Mouse (Mus musculus) macrophage (primary cell): ENCODE measurements around the gene Ccnyl1. TPM values are rescaled to one million over a fixed set of nuclear protein-coding genes. Genes with fewer than 3 reads are reported as not detected.
"Not testable (repeated sequence)": the region's sequence is repeated elsewhere in the genome, so short reads cannot be mapped to it uniquely, and the experiment has no call there.

Experiments used
- H3K27ac ChIP-seq: fragments of 350-480 bp; formaldehyde crosslinking; 2 replicates; pipeline ENCODE4 v1.9.0; 2021
- H3K36me3 ChIP-seq: fragments of 350-480 bp; formaldehyde crosslinking; 2 replicates; pipeline ENCODE4 v1.9.0; 2021; ENCODE audit errors: inconsistent target
- H3K4me3 ChIP-seq: fragments of 350-480 bp; formaldehyde crosslinking; 2 replicates; pipeline ENCODE4 v1.9.0; 2021; ENCODE audit errors: inconsistent target
- H3K79me2 ChIP-seq: fragments of 350-480 bp; formaldehyde crosslinking; 2 replicates; pipeline ENCODE4 v1.9.0; 2021; ENCODE audit errors: inconsistent target
- WGBS: methylation state at CpG from one replicate; pipeline ENCODE4 v1.1.7; 2026; ENCODE audit warnings: inconsistent platforms; ENCODE audit not compliant: missing documents; 5-methylcytosine and 5-hydroxymethylcytosine counted together
- polyA plus RNA-seq: library from polyadenylated mRNA; stranded (reverse); fragments of 250-400 nt; gene quantifications from 3 replicates; pipeline ENCODE4 v1.2.4, GENCODE M21; 2018; ENCODE audit warnings: inconsistent platforms
- total RNA-seq, 78 experiments: library from RNA; depleted of rRNA; stranded (reverse); fragments of 250-400 nt; gene quantifications; 1 replicate in 9 of 78; 2 replicates in 24 of 78; 3 replicates in 43 of 78; 4 replicates in 2 of 78; pipeline ENCODE4 v1.2.4; 2018; ENCODE audit warnings: inconsistent platforms in 56 of 78

The Ccnyl1 gene
- total RNA-seq (2018; cell fraction: chromatin; rRNA removed): 10 to 100 TPM; 24.5 to 85.4 (median 50.8) TPM
- 10 to 100 TPM in 19 of 26 experiments, 1 to 10 TPM in 7; 7.4 to 27.8 (median 11.9) TPM for total RNA-seq (2018; cell fraction: cytosol; rRNA removed)
- 10 to 100 TPM; 21.8 to 90.2 (median 33.1) TPM for total RNA-seq (2018; cell fraction: nucleus; rRNA removed)
- polyA plus RNA-seq: 8.3 to 14.0 TPM (median 12.2 TPM) in 3 replicates

DNA sequence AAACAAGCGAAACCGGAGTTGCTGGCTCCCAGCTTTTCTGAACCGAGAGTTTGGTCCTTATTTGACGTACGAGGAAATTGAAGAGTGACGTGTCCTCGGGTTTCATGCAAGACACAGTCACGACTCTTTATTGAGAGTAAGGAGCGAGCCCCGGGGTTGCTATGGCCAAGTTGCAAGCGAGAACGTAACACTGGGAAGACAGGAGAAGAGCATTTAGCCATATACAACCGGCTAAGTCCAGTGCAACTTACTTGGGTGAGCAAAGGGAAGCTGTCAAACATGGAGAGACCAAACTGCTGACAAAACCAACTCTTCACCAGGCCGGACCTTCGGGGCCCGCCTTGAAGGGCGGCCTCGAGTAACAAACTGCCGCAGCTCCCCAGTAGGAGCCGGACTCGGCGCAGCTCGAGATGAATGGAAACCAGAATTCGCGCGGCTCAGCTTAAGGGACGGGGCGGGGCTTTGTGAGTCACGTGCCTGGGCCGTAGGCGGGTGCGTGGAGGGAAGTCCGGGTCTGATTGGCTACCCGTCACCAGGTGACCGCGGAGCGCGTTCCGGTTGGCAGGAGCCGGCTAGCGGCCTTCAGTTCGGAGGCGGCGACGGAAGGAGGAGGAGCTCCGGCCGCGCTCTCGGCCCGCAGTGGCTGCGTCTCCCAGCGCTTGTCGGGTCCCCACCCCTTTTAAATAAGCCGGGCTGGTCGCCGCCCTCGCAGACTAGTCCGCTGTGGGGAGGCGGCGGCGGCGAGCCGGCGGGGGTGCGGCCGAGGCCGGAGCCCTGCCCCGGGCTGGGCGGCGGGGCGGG, at the start of gene Ccnyl1:
TSS of gene Ccnyl1 (plus strand) at position 243 of the 801 bp plus-strand sequence.
- under 1% methylated on average over 63 of the region's 71 CpGs for WGBS

GRCm38 (mm10) chr1:64641069-64641468, 49.2 kb upstream of the Ccnyl1 start:
- 98% methylated on average over 6 of the region's 6 CpGs for WGBS
- H3K79me2 ChIP-seq: no peaks in the 10 kb centered on the region
- H3K27ac ChIP-seq: no peak overlapping the region
- H3K36me3 ChIP-seq: no peaks in the 10 kb centered on the region
- H3K4me3 ChIP-seq: no peak overlapping the region

More for the DNA sequence above, at the start of gene Ccnyl1:
- Histone ChIP-seq H3K27ac (peak within 1 kb of the TSS; percentile 52), H3K79me2 (no peaks in the 10 kb centered on the region), H3K36me3 (no peaks in the 10 kb centered on the region), H3K4me3 (peak within 1 kb of the TSS; percentile 62)

DNA sequence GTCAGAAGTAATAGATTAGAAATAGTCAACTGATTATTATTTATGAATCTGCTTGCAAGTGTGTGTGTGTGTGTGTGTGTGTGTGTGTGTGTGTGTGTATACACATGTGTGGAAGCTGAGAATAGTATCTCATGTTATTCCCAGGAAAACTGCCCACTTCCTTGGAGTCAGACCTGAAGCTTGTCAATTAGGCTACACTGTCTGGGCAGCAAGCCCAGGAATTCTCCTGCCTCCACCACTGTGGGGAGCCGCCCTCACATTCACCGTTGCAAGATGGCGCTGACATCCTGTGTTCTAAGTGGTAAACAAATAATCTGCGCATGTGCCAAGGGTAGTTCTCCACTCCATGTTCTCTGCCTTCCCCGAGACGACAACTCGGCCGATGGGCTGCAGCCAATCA, 47.7 kb upstream of the Ccnyl1 start:
- WGBS: 88% methylated on average over 4 of the region's 8 CpGs
- not testable (repeated sequence) for H3K4me3 ChIP-seq, H3K36me3 ChIP-seq, H3K27ac ChIP-seq, H3K79me2 ChIP-seq

- H3K79me2 ChIP-seq: no peaks in the 10 kb centered on the region
- WGBS: 53% methylated on average over 3 of the region's 3 CpGs
These were observed 45.7 kb upstream of the Ccnyl1 start for GRCm38 (mm10) chr1:64644513-64644912.

GRCm38 (mm10) chr1:64649362-64650124, 40.7 kb upstream of the Ccnyl1 start:
- Histone ChIP-seq H3K4me3 (no peak overlapping the region), H3K36me3 (no peaks in the 10 kb centered on the region), H3K27ac (no peak overlapping the region), H3K79me2 (no peaks in the 10 kb centered on the region)
- 93% methylated on average over 11 of the region's 11 CpGs for WGBS

More at GRCm38 (mm10) chr1:64644513-64644912, 45.7 kb upstream of the Ccnyl1 start:
- Histone ChIP-seq H3K4me3 (no peak overlapping the region), H3K27ac (no peak overlapping the region), H3K36me3 (no peaks in the 10 kb centered on the region)

GRCm38 (mm10) chr1:64653701-64654100, 36.6 kb upstream of the Ccnyl1 start:
- Histone ChIP-seq H3K4me3 (no peak overlapping the region), H3K27ac (no peak overlapping the region), H3K79me2 (no peaks in the 10 kb centered on the region), H3K36me3 (no peaks in the 10 kb centered on the region)
- WGBS: 89% methylated on average over 6 of the region's 6 CpGs

DNA sequence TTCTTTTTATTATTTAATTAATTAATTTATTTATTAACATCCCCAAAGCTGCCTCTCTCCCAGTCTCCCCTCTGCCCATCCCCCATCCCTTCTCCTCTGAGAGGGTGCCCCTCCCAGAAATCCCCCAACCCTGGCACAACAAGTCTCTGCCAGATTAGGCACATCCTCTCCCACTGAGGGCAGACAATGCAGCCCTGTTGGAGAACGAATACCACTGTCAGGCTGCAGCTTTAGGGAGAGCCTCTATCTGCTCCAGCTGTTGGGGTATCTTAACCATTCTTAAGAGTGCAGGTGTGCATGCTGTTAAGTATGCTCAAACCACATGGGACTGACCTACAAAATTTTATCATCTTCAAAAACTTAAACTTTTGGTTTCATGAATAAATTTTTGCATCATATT, 34.8 kb upstream of the Ccnyl1 start:
- no peak overlapping the region for H3K27ac ChIP-seq
- H3K79me2 ChIP-seq: no peaks in the 10 kb centered on the region
- WGBS: 100% methylated on average over 1 of the region's 1 CpGs
- H3K4me3 ChIP-seq: no peak overlapping the region
- no peaks in the 10 kb centered on the region for H3K36me3 ChIP-seq

DNA sequence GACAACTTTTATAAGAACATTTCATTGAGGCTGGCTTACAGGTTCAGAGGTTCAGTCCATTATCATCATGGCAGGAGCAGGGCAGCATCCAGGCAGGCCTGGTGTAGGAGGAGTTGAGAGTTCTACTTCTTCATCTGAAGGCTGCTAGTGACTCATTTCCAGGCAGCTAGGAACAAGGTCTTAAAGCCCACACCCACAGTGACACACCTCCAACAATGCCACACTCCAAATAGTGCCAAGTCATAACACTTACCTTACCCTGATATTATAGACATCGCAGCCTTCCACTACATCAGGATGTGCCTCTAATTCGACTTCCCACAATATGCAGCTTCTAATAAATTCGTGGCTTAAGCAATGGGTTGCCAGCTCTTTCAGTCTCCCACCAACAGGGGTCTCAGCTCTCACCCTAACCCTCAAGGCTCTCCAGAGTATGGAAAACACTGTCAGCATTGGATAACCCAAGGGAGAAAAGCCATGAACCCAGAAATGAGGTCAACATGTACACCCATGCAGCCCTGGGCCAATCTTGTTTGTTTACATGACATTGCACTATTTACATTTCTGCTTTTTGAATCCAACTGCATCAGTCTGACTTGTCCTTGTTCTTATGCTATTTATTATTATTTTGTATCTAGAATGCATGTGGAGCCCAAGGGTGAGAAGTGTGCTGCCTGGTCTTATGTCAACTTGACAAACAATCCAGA, 33.7 kb upstream of the Ccnyl1 start:
- WGBS: 73% methylated on average over 3 of the region's 3 CpGs
- Histone ChIP-seq H3K36me3 (no peaks in the 10 kb centered on the region), H3K4me3 (no peak overlapping the region), H3K27ac (no peak overlapping the region), H3K79me2 (no peaks in the 10 kb centered on the region)

DNA sequence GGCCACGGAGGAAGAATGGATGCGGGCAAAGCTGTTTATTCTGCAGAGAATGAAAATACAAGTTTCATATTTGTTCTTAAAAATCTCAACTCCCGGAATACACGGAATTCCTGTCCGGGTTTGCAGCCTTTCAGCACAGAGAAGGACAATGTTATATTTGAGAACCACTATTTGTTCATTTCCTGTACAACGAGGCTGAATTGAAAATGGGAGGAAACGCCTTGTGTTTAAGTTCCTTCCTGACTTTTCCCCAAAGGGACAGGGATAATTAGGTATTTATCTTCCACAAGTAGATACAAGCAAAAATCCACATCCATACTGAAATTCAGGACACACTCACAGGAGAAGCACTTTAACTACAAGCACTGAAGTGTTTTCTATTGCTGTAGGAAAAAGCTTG, 31.4 kb upstream of the Ccnyl1 start:
- WGBS: 19% methylated on average over 7 of the region's 7 CpGs
- Histone ChIP-seq H3K4me3 (no peak overlapping the region), H3K79me2 (no peaks in the 10 kb centered on the region), H3K36me3 (no peaks in the 10 kb centered on the region), H3K27ac (no peak overlapping the region)

DNA sequence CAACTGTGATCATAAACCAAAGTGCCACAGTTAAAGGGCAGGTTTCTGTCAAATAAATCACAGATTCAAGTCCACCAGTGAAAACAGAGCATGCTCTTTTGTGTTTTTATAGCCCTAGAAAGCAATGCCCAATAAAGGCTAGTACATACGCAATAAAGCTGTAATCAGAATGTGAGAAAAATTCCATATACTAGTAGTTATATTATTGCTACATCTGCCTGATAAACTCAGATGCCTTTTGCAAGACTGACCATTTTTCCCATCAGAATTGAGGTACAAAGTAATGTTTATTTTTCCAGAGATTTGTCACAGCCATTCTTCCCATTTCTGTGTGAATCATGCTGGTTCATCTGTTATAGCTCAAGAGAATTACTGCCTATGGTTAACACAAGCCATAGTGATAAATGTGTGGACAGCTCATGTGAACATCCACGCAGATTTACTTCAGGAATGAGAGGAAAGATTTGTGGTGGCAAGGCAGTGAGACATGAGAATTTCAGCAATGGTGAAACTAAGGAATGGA, 23.1 kb upstream of the Ccnyl1 start:
- H3K27ac ChIP-seq: no peak overlapping the region
- 94% methylated on average over 2 of the region's 2 CpGs for WGBS
- H3K36me3 ChIP-seq: no peaks in the 10 kb centered on the region
- no peaks in the 10 kb centered on the region for H3K79me2 ChIP-seq
- H3K4me3 ChIP-seq: no peak overlapping the region

DNA sequence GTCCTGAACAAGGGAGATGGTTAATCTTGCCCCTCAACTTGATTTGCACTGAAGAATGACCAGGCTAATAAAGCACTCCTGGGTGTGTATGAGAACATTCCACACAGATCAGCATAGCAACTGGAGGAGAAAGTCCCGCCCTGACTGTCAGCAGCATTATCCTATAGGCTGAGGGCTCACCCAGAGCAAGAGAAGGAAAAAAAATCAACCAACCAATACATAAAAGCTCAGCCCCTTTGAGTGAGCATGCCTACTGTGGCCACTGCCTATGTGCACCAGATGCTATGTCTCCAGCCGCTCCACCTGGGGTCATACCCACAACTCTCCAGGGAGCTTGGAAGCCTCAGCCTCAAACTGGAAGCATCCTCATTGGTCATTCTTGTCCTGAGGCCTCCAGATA, 20.8 kb upstream of the Ccnyl1 start:
- H3K4me3 ChIP-seq: no peak overlapping the region
- no peaks in the 10 kb centered on the region for H3K79me2 ChIP-seq
- no peak overlapping the region for H3K27ac ChIP-seq
- WGBS: 89% methylated on average over 2 of the region's 2 CpGs
- no peaks in the 10 kb centered on the region for H3K36me3 ChIP-seq

- Histone ChIP-seq H3K79me2 (no peaks in the 10 kb centered on the region), H3K36me3 (no peaks in the 10 kb centered on the region)
These were observed 16.3 kb upstream of the Ccnyl1 start for GRCm38 (mm10) chr1:64673931-64674330.

GRCm38 (mm10) chr1:64676060-64676839, 14.0 kb upstream of the Ccnyl1 start:
- WGBS: 92% methylated on average over 6 of the region's 6 CpGs
- no peak overlapping the region for H3K27ac ChIP-seq

More at GRCm38 (mm10) chr1:64673931-64674330, 16.3 kb upstream of the Ccnyl1 start:
- Histone ChIP-seq H3K27ac (no peak overlapping the region), H3K4me3 (no peak overlapping the region)
- WGBS: 91% methylated on average over 5 of the region's 5 CpGs

More at GRCm38 (mm10) chr1:64676060-64676839, 14.0 kb upstream of the Ccnyl1 start:
- no peak overlapping the region for H3K4me3 ChIP-seq
- no peaks in the 10 kb centered on the region for H3K79me2 ChIP-seq
- H3K36me3 ChIP-seq: no peaks in the 10 kb centered on the region
